Mouse (Mus musculus) gastrocnemius, postnatal 14 days (tissue): ENCODE data around the gene Themis. TPM values are rescaled to one million over a fixed set of nuclear protein-coding genes. Genes with fewer than 3 reads are reported as not detected.

Experiments used
- DNase-seq: peaks from one replicate; pipeline ENCODE4 v3.0.0; 2021; ENCODE audit warnings: mixed read lengths
- intact Hi-C: fragments of 180-260 bp; cut with DNase I; formaldehyde crosslinking; loops from one replicate; pipeline ENCODE4 v1.15.1; 2025; ENCODE audit warnings: low total_unique reads
- long read RNA-seq, 2 experiments: library from polyadenylated mRNA; stranded (forward); transcript quantifications; one replicate each; pipeline ENCODE4 v2.0.0; 2021
- total RNA-seq, 2 experiments: library from RNA; stranded (reverse); gene quantifications; 2 replicates each; pipeline ENCODE4 v1.2.3; 2021

Themis gene
- under 1 TPM in 1 of 2 experiments, not detected in 1; 0.21 TPM for total RNA-seq
- long read RNA-seq, experiment 1, result 0 reads
- long read RNA-seq, experiment 2, result 0 reads

DNA sequence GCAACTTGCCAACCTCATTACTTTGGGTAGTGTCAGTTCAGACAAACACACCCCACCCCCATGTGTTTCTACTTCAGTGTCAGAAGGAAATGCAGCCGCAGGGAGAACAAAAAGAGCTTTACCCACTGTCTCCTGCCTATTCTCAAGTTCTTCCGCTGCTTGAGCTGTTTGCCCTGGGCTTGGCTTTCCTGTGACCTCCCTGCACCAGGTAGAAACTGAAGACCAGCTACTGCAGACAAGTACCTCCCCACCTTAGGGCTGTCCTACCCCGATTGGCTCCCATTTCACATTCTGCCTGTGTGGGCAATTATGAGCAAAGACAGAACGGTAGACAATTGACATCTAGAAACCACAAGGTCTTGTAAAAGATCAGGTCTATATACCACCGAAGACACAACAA is at the start of gene Themis:
TSS of gene Themis (plus strand) at position 100 of the 400 bp plus-strand sequence.
- intact Hi-C loops, result no loop called here
- DNase-seq, result no peak

DNA sequence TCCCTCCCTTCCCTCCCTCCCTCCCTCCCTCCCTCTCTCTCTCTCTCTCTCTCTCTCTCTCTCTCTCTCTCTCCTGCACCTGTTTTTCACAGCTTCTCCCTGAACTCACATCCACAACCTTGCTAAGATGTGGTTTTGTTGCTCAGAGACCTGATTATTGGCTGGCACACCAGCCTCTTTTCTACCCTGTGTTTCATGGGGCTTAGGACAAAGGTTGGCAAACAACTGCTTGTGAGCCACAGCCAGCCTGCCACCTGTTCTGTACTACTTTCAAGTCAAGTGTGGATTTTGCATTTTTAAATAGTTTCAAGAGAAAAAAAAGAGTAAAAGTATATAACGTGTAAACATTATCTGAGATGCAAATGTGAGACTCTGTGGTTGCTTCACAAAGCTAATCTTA is 48.7 kb upstream of the Themis start:
- DNase-seq, result no peak
- intact Hi-C loops, result no loop called here

DNA sequence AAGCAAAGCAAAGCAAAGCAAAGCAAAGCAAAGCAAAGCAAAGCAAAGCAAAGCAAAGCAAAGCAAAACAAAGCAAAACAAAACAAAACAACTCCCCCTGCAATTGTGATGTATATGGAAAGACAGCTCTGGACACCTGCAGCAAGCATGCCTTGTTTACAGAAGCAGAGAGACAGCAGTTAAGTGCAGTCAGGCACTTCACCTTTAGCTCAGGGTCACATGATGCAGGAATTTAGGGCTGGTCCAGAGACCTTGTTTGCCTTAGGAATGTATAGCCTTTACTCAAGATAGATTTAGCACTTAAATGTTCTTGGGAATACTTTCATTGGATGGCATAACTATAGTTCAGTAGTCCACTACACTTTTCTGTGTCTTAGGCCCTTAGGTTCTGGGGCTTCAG is 32.1 kb upstream of the Themis start:
- intact Hi-C loops, result no loop called here
- DNase-seq, result no peak

DNA sequence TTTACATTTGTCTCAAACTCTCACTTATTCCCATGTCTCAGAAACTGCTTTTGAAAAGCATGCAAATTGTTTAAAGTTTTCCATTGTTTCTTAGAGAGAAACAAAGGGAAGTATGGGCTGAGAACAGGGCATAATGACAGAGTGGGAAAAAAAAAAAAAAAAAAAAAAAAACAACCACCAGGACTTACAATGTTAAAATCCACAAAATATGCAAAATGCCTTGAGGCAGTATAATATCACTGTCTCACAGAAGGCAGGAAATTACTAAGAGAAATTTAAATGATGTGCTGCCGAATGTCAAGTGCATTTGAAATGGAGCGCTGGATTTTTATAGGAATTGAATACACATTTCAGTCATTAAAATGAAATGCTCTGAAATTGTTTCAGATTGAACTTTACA is 26.3 kb upstream of the Themis start:
- DNase-seq, result no peak
- intact Hi-C loops, result no loop called here

DNA sequence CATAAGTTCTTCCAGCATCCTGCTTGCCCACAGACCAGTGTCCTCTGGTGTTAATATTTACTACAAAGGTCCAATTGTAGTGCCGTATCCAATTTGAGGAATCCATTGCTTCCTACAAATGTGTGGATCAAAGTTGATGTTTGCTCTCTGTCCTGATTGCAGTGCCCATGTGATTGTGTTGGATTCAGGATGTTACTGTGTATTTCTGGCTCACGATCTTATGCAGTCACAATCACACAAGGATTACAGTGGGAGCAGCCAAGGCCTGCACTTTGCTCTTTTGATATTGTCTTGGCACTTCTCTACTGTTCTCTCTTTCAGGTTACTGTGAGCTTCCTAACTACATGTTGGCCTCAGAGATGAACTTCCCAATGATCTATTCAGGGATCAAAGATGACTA is 20.3 kb upstream of the Themis start:
- no peak for DNase-seq
- intact Hi-C loops, result no loop called here

DNA sequence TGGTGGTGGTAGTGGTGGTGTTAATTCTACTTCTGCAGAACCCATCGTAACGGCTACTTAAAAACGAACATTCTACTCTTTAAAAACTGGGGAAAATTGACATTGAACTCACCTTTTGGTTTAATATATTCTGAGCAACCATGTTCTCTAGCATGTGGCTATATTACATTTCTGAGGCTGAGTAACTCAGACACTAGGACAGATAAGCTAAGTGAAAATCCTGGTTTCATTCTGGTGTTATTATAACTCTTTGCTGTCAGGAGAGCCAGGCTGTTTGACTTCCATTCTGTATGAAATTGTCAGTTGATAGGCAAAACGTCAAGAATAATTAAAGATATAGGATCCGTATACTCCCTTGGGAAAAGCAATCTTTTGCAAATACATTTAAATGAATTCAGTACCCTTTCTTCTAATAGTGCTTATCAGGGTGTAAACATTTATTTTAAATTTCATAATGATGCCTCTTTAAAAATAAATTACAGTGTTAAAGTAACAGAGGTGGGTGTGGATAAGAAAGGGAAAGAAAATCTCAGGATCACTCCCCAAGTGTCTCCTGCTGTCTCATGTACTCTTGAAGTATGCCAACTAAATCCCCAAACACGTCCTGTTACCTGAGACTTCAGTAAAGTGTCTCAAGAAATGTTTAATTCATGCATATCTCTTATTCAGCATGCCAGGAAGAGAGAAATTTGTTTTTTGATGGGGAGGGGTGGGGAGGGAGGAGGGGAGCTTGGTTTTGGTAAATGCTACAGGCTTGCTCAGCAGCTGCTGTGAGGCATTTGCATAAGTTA is 18.9 kb upstream of the Themis start:
- no peak for DNase-seq
- intact Hi-C loops, result no loop called here

DNA sequence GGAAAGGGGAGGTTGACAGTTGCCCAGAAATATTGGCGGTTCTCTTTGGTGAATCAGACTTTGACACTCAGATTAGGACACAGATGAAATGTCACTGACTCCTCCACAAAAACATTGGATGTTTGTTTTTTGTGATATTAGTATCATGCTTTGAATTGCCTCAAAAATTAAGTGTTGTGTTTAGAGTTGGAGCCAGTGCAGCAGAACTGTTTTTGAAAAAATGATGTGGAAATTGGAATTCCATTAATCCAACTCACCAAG is 18.3 kb upstream of the Themis start:
- intact Hi-C loops, result no loop called here
- DNase-seq, result no peak

DNA sequence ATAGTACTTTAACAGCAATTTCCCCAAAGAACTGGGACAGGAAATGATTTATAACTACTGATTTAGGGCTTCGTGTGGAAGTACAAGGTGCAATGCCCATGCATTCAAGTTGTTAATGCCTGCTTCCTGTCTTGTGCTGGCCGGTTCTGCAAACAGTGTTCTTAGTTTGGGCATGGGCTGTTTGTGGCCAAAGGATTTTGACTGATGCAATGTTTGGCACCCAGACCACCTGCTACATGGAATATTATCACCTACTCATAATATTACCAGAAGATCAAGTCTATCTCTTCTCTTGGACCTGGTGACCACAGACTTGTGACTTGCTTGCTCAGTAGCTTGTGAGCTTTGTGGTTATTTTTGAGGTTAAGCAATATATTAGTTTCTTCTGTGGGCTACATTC is 16.2 kb upstream of the Themis start:
- DNase-seq, result no peak
- intact Hi-C loops, result no loop called here

DNA sequence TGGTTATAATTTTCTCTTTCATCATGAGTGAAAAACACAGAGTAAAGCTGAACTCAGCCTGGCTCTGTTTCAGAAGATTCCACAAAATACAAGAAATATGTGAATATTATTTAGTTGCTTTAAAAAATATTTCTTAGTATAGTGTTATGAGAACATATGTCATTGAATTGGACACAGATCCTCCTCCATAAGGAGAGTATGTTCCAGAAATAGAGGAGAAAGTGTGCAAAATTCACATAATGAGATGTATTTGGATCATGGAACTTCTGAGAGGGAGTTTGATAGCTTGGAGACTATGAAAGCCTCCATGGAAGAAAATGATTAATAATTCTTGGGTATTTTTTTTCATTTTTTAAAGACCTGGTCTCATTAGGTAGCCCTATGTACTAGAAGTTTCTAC is 13.4 kb upstream of the Themis start:
- no peak for DNase-seq
- intact Hi-C loops, result no loop called here

DNA sequence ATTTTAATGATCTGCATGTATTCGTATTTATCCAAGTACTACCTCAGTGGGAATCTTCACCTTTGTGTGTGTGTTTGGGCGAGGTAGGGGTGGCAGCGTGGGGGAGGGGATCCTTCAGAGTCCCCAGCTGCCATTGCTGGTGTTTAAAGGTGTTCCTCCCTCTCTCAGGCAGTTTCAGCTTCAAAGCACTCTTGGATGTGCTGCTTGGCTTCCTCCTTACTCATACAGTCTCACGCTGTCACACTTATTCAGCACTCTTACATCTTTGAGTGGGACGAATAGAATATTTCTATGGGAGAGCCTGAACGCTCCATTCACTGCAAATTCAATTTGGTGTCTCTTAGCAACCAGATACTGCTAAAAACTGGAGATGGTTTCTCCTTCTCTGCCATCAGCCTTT is 3.0 kb upstream of the Themis start:
- DNase-seq, result no peak
- intact Hi-C loops, result no loop called here

DNA sequence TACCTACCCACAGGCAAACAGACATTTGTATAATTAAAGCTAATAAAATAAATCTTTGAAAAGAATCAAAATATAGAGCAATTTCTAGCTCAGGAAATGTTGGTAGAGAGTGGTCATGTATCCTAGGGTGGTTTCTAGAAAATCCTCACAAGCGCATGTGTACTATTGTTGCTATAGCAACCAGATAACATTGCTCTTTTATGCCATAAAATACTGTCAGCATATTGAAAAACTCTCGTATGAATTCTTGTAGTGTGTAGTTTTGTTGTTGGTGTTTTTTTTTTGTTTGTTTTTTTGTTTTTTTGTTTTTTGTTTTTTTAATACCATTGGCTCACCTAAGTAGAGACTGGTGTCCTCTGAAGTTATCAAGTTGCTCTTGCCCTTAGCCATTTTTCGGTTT is 5.8 kb downstream of the Themis start:
- intact Hi-C loops, result no loop called here

DNA sequence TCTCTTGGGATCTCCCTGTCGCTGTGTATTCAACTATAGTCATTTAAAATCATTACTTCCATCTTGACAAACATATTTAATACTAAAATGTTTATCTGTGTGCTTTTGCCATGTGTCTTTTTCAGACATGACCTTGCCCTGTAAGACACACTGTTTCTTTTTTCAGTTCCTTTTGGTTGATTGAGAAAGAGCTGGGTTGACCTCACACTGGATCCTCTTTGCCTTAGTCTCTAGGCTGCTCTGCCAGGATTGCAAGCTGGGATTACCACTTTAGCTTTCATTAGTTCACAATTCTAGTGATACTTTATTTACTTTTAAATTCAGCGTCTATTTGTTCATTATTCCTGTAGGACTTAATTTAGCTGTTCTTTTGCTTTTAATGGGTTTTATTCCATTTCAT is 7.2 kb downstream of the Themis start:
- DNase-seq, result no peak
- intact Hi-C loops, result no loop called here

More for the DNA sequence above, 5.8 kb downstream of the Themis start:
- DNase-seq, result no peak

DNA sequence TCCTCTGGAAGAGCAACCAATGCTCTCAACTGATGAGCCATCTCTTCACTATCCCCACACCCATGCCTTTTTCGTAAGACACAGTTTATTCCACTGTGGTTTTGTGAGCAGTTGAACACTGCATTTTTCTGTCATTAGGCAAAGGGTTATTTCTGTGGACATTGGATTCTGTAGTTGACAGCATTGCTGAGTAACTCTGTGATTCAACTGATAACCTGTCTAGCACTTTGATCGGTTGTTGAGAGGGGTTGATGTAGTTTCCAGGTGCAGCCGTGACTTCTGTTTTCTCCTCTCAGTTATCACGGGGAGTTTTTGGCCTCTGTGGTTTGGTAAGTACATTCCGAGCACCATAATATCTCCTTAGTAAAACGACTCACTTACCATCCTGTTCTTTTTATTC is 26.8 kb downstream of the Themis start:
- intact Hi-C loops, result no loop called here
- DNase-seq, result no peak

DNA sequence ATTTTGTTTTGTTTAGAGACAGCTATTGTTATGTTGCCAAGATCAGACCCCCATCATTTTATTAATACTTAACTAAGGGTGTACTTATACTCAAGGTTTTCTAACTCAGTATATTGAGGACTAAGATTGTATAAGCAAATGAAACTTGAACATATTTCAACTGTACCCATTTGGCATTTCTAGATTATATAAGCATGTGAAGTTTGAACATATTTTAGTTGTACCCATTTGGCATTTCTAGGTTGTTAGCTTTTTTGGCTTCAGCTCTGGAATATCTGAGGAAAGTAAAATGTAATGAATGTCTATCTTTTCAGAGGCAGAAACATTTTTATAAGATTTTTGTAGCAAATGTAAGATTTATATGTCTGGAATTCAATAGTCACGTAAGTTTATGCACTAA is 27.9 kb downstream of the Themis start:
- intact Hi-C loops, result no loop called here
- no peak for DNase-seq

DNA sequence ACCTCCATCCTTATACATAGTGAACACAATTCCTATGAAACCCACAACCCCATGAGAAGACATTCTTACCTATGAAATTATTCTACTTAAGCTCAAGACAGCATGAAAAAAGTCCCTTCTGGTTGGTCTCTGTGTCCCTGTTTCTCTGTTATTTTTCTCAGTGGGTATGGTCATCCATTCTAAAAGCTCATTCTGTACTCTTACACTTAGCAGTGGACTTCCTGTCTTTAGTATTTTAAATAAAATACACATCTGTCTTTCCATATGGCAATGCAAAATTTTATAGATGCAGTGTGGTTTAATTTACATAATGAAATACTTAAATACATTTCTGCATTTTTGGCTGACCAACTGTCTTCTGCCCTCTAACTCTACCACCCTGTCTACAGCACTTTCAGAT is 30.0 kb downstream of the Themis start:
- intact Hi-C loops, result no loop called here
- no peak for DNase-seq

DNA sequence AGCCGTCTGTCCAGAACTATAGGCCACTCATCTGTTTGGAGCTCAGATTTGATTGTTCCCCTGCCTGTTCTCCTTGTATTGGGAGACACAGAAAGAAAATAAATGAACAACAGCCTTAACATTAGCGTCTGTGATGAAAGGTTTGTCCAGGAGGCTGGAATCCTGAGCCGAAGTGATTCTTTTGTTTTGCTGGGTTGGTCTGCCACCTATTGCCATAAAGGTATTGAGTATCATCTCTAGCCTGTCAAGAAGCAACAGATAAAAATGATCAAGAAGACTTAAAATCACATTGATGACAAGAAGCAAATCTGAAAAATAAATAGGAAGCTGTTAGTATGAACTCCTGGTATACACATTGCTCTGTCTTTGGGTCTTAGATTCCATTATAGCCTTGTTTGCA is 53.7 kb downstream of the Themis start:
- no peak for DNase-seq
- intact Hi-C loops, result loop anchor here (10.0 kb wide), 1 partner anchor 237 kb away; no protein-coding TSS in a partner anchor

DNA sequence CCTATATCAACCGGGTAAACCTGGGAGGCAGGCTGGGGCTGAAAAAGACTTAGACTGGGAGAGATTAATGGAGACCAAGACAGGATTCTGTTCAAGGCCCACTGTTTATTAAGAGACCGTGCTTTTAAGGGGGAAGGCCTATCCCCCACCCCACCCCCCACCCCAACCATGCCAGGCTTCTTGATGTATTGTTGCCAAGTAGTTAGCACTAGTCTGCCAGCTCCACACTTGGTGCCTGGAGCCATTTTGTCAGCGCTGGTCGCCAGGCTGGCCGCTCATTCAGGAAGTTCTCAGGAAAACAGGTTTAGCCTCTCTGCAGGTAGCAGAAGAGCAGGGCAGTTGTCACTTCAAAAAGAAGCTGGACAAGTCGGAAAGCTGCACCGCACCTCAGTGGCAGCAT is 55.1 kb downstream of the Themis start:
- no peak for DNase-seq
- intact Hi-C loops, result loop anchor here (10.0 kb wide), 1 partner anchor 238 kb away; no protein-coding TSS in a partner anchor

DNA sequence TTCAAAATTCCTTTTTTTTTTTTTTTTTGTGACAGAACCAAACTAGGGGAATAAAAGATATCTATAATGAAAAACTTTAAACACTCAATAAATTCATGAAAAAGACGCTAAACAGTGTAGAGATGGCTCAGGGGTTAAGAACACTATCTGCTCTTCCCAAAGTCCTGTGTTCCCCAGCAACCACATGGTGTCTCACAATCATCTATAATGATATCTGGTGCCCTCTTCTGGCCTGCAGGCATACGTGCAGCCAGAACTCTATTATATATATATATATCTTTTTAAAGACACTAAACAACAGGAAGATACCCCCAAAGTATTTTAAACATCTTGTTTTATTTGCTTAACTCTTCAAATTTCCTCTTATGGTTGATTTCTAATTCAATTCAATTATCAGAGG is 62.0 kb downstream of the Themis start:
- DNase-seq, result no peak
- intact Hi-C loops, result no loop called here

DNA sequence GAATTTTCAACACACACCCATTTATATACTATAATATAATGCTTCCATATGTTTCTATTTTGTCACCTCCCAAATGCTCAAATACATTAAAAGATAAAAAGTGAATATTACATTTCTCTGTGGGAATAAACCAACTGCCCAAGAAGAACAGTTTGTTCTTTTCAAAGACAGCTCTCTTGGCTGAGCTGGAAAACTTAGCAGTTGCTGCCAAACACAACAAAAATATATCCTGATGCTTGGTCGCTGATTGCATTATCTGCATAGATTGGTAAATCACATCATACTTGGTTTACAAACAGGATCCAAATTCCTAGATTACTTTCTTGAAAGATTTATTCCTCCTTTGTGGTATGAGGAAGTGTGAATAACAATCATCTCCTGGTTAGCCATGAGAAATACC is 69.8 kb downstream of the Themis start:
- intact Hi-C loops, result no loop called here
- DNase-seq, result no peak

DNA sequence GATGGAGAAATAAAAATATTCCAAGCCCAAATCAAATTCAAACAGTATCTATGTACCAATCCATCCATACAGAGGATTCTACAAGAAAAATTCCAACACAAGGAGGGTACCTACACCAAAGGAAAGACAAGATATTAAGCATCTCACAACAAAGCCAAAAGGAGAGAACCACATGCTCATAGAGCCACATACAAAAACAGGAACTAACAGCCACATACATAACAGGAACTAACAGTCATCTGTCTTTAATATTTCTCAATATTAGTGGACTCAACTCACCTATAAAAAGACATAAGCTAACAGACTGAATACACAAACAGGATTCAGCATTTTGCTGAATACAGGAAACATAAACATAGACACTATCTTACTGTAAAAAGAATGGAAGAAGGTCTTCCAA is 78.3 kb downstream of the Themis start:
- no peak for DNase-seq
- intact Hi-C loops, result no loop called here

DNA sequence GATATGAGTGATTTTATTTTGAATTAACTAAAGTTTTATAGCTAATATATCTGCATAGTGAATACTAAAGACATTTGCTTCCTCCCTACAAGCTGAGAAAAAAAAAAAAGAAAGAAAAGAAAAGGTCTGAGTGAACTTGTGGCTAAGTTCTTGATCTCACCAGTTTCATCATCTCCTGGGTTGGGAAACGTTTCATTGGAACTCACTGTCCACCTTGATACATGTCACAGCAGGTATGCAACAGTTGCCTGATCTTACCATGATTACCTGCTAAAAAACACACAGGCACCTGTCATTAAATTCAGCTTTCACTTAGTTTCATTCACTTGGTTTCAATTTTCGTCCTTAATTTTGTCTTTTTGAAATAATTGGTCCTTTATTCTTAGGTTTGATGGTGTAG is 85.2 kb downstream of the Themis start:
- intact Hi-C loops, result no loop called here
- no peak for DNase-seq

DNA sequence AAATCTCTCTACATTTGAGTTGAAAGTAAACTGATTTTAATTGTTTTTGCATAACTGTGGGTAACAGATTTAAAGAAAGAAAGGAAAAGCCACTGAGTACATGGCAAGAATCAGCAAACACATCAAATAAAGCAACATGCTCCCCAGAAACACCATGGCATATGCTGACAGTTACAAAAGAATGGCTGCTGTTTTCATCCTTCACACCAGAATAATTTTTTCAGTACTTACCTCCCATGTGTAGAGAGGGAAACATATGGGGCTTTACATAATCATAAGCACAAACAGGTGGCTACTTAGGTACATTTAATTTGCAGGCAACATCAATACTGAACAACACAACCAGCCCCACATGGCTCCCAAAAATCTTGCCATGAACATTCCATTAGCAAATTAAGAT is 86.8 kb downstream of the Themis start:
- no peak for DNase-seq
- intact Hi-C loops, result no loop called here
